Mouse (Mus musculus) forebrain, embryonic 13.5 days (tissue): ENCODE measurements at regions not wholly inside any gene's neighbourhood (a gene's known extent, or its start where the extent isn't known, plus 50 kb on each side); places are given as distances from the start of the nearest gene placed in this dataset.

Experiments
- ATAC-seq: fragments of 200-750 bp; cut with Nextera tagmentation; 2 replicates; pipeline ENCODE4 v1.8.0; 2017
- H3K27ac ChIP-seq: fragments of 300-500 bp; sonication (generic); 2 replicates; pipeline ENCODE4 v1.5.1; 2015; ENCODE audit warnings: inconsistent platforms, mild to moderate bottlenecking, moderate library complexity
- H3K27me3 ChIP-seq: fragments of 300-500 bp; sonication (generic); 2 replicates; pipeline ENCODE4 v1.6.1; 2015; ENCODE audit warnings: mild to moderate bottlenecking, inconsistent platforms
- H3K36me3 ChIP-seq: fragments of 300-500 bp; sonication (generic); 2 replicates; pipeline ENCODE4 v1.6.1; 2015; ENCODE audit warnings: mild to moderate bottlenecking, inconsistent platforms; ENCODE audit not compliant: poor library complexity, severe bottlenecking
- H3K4me1 ChIP-seq: fragments of 300-500 bp; sonication (generic); 2 replicates; pipeline ENCODE4 v1.6.1; 2015; ENCODE audit warnings: inconsistent platforms
- H3K4me2 ChIP-seq: fragments of 300-500 bp; sonication (generic); 2 replicates; pipeline ENCODE4 v1.6.1; 2015; ENCODE audit warnings: inconsistent platforms, mild to moderate bottlenecking, moderate library complexity
- H3K4me3 ChIP-seq: fragments of 300-500 bp; sonication (generic); 2 replicates; pipeline ENCODE4 v1.5.1; 2015; ENCODE audit warnings: mild to moderate bottlenecking, inconsistent platforms
- H3K9ac ChIP-seq: fragments of 300-500 bp; sonication (generic); 2 replicates; pipeline ENCODE4 v1.6.1; 2015; ENCODE audit warnings: mild to moderate bottlenecking, inconsistent platforms
- H3K9me3 ChIP-seq: fragments of 300-500 bp; sonication (generic); replicated peaks from 2 replicates; pipeline ENCODE4 v1.6.1; 2016; ENCODE audit warnings: inconsistent platforms
- WGBS: fragments of 180-500 bp; shearing (Covaris S2); methylation state at CpG from one replicate; pipeline ENCODE4 v1.1.7; 2015; 5-methylcytosine and 5-hydroxymethylcytosine counted together

DNA sequence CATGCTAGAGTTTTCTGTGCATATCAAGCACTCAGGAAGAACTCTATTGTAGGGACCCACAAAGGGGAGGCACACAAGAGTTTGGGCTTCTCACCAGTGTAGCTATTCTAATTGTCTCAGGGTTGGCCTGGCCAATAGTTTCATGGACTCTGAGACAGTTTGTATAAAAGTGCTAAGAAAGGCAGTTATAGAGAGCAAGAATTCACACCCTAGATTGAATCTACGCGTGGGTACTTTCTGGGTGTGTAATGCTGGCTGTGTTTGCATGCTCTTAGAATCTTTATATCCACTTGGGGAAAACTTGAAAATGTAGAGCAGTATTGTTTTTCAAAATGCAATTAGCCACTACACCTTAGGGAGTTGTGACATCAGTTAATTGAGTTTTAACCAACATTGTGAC lies 50.8 kb upstream of the Frem1 start:
- Histone ChIP-seq H3K4me2 (no peak overlapping the region), H3K9me3 (no peaks in the 10 kb centered on the region), H3K9ac (no peak overlapping the region), H3K36me3 (no peaks in the 10 kb centered on the region), H3K27me3 (no peaks in the 10 kb centered on the region), H3K4me1 (no peaks in the 10 kb centered on the region), H3K27ac (no peak overlapping the region), H3K4me3 (no peak overlapping the region)
- WGBS, result 87% methylated on average over 2 of the region's 2 CpGs
- no peak for ATAC-seq

DNA sequence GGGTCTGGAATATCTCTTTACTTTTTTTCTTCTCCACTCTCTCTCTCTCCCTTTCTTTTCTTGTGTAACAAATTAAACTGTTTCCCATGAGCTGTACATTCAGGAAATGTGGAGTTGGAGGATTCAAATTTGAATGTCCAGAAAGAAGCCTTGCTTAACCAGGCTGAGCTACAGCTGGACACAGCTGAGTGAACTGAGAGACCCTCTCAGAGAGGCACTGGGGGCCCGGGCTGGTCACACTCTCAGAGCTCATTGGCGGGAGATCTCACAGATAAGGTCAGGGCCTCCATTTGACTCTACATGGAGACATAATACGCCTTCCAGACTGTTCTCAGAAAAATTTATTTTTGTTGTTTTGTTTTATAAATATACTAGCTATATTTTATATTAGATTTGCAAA lies 49.9 kb upstream of the Frem1 start:
- H3K9me3 ChIP-seq, result no peaks in the 10 kb centered on the region
- no peak overlapping the region for H3K9ac ChIP-seq
- H3K27ac ChIP-seq, result no peak overlapping the region
- no peaks in the 10 kb centered on the region for H3K27me3 ChIP-seq
- H3K4me2 ChIP-seq, result no peak overlapping the region
- no peak overlapping the region for H3K4me3 ChIP-seq
- H3K36me3 ChIP-seq, result no peaks in the 10 kb centered on the region
- no peaks in the 10 kb centered on the region for H3K4me1 ChIP-seq
- no peak for ATAC-seq
- 79% methylated on average over 3 of the region's 3 CpGs for WGBS
